Mouse (Mus musculus): Measurements from ENCODE around the gene Galnt4. TPM values are rescaled to one million over a fixed set of nuclear protein-coding genes. Genes with fewer than 3 reads are reported as not detected.

Galnt4 gene
- polyA plus RNA-seq (2014; fragmentation: Illumina TruSeq; extraction: RNeasy Lipid Tissue Mini Kit (QIAGEN cat#74804)) = 24.0 TPM

DNA sequence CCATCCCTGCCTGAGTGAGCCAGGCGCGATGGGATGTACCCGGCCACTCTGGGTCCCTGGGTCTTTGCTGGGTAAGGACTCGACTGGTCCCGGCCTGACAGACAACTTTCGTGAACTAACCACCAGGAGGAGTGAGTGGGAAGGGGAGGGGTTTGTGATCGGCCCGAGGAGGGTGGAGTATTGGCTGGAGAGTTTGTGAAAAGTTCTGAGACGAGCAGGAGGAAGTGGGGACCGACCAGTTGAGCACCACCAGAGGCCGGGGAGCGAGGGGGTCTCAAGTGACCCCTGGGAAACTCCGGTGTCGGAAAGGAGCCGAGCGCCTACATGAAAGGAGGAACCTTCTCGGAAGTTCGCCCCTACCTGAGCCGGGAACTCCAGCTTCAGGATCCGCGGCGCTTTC, at the start of gene Galnt4:
Gene Galnt4 (plus strand): TSS at position 196 of the 400 bp plus-strand sequence.

GRCm38 (mm10) chr10:99106703-99107631, 992 bp upstream of the Galnt4 start, which contains the start of gene Poc1b:
Poc1b (plus strand) TSS chr10:99107036.

GRCm38 (mm10) chr10:99126225-99126624, 18.3 kb downstream of the Galnt4 start, which contains the start of gene Phxr2:
Phxr2 (minus strand) TSS chr10:99126325.

Other genes with a start within 250 kb of the Galnt4 start
- 137 TPM for gene Atp2b1, start 193.8 kb upstream of the Galnt4 start, polyA plus RNA-seq (2014; fragmentation: Illumina TruSeq; extraction: RNeasy Lipid Tissue Mini Kit (QIAGEN cat#74804))
- gene Poc1b, start 1.1 kb upstream of the Galnt4 start, polyA plus RNA-seq (2014; fragmentation: Illumina TruSeq; extraction: RNeasy Lipid Tissue Mini Kit (QIAGEN cat#74804)) = 25.5 TPM
- not detected for gene Phxr2, start 18.2 kb downstream of the Galnt4 start, polyA plus RNA-seq (2014; fragmentation: Illumina TruSeq; extraction: RNeasy Lipid Tissue Mini Kit (QIAGEN cat#74804))
- gene Dusp6, start 155.1 kb downstream of the Galnt4 start, polyA plus RNA-seq (2014; fragmentation: Illumina TruSeq; extraction: RNeasy Lipid Tissue Mini Kit (QIAGEN cat#74804)) = 30.7 TPM

Data from ovary, adult 10 weeks (tissue).